Mouse (Mus musculus) stomach, embryonic 16.5 days (tissue): ENCODE results near the gene Slc6a16. TPM values are rescaled to one million over a fixed set of nuclear protein-coding genes. Genes with fewer than 3 reads are reported as not detected.
"Not testable (repeated sequence)": the region's sequence is repeated elsewhere in the genome, so short reads cannot be mapped to it uniquely, and the experiment has no call there.

Experiments
- ATAC-seq: fragments of 200-750 bp; cut with Nextera tagmentation; 2 replicates; pipeline ENCODE4 v1.8.0; 2017; ENCODE audit warnings: moderate number of reproducible peaks, moderate TSS enrichment; ENCODE audit not compliant: insufficient read depth, low FRiP score
- H3K27ac ChIP-seq: fragments of 300-500 bp; sonication (generic); 2 replicates; pipeline ENCODE4 v1.5.1; 2014; ENCODE audit warnings: low read length
- H3K27me3 ChIP-seq: fragments of 300-500 bp; sonication (generic); 2 replicates; pipeline ENCODE4 v1.6.1; 2014; ENCODE audit warnings: low read length, control low read depth, mixed read lengths; ENCODE audit not compliant: control insufficient read depth, insufficient read depth
- H3K36me3 ChIP-seq: fragments of 300-500 bp; sonication (generic); 2 replicates; pipeline ENCODE4 v1.6.1; 2014; ENCODE audit warnings: low read length; ENCODE audit not compliant: control insufficient read depth, insufficient read depth
- H3K4me1 ChIP-seq: fragments of 300-500 bp; sonication (generic); 2 replicates; pipeline ENCODE4 v1.6.1; 2014; ENCODE audit warnings: low read length, control low read depth, mixed read lengths; ENCODE audit not compliant: control insufficient read depth, insufficient read depth
- H3K4me2 ChIP-seq: fragments of 300-500 bp; sonication (generic); 2 replicates; pipeline ENCODE4 v1.6.1; 2014; ENCODE audit warnings: low read depth, low read length, mixed read lengths
- H3K4me3 ChIP-seq: fragments of 300-500 bp; sonication (generic); replicated peaks from 2 replicates; pipeline ENCODE4 v1.5.1; 2014; ENCODE audit warnings: mild to moderate bottlenecking, low read length
- H3K9ac ChIP-seq: fragments of 300-500 bp; sonication (generic); 2 replicates; pipeline ENCODE4 v1.6.1; 2014; ENCODE audit warnings: low read length
- H3K9me3 ChIP-seq: fragments of 300-500 bp; sonication (generic); replicated peaks from 2 replicates; pipeline ENCODE4 v1.6.1; 2016; ENCODE audit warnings: low read length, control low read depth; ENCODE audit not compliant: control insufficient read depth
- WGBS: fragments of 180-500 bp; shearing (Covaris S2); extraction: QIAGEN DNeasy Blood & Tissue Kit; methylation state at CpG from one replicate; pipeline ENCODE4 v1.1.7; 2014; 5-methylcytosine and 5-hydroxymethylcytosine counted together
- polyA plus RNA-seq: library from polyadenylated mRNA; unstranded; fragments of >200 nt; fragmentation: Nextera tagmentation; extraction: Ambion mirVana; gene quantifications from 2 replicates; pipeline ENCODE4 v1.2.1, GENCODE M21; 2015

Slc6a16 gene
- polyA plus RNA-seq, 1 experiment from 2014 or later, result not detected

DNA sequence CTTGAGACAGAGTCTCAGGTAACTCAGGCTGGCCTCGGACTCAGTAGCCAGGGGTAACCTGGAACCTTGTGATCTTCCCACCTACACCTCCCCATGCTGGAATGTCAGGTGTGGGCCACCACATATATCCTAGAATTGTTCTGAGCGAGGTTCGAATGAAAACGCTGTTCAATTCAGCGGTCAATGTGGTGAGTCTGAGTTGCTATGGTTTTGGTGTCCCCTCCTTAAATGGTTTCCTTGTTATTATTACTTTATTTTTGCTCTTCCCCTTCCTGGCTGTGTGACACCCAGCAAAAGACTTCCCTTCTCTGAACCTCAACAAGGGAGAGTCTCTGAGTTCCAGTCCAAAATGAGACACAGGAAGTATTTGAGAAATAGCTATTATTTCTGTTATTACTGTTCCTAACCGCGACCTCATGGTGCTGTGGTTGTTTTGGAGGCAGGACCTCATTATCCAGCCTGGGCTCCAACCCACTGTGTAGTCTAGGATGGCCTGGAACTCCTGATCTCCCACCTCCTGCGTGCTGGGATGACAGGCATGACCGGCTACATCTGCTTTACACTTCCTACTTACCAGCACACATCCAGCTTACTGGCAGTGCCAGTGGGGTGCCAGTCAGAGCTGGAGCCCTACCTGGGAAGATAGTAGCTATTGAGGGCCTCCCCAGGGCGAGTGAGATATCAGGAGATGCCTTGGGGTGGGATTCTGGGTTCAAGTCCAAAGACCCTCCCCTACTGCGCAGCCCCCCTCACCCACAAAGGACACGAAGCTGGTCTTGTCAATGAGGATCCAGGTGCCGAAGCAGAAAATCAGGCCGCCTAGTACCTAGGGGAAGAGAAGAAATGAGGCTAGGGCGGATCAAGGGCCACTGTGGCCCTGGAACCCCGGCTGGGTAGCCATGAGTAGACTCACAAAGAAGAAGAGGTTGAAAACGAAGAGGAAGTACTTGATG is 2.9 kb upstream of the Slc6a16 start:
- H3K4me2 ChIP-seq, result no peak overlapping the region
- ATAC-seq, result no peak
- no peak overlapping the region for H3K9ac ChIP-seq
- no peaks in the 10 kb centered on the region for H3K36me3 ChIP-seq
- peaks cover 13% of the 10 kb centered on the region for H3K27me3 ChIP-seq
- H3K4me1 ChIP-seq, result peaks cover 28% of the 10 kb centered on the region
- H3K9me3 ChIP-seq, result no peaks in the 10 kb centered on the region
- H3K4me3 ChIP-seq, result no peak overlapping the region
- peak overlapping the region; percentile 26; the same call in 1 of the 2 replicates for H3K27ac ChIP-seq
- WGBS, result 71% methylated on average over 17 of the region's 17 CpGs

DNA sequence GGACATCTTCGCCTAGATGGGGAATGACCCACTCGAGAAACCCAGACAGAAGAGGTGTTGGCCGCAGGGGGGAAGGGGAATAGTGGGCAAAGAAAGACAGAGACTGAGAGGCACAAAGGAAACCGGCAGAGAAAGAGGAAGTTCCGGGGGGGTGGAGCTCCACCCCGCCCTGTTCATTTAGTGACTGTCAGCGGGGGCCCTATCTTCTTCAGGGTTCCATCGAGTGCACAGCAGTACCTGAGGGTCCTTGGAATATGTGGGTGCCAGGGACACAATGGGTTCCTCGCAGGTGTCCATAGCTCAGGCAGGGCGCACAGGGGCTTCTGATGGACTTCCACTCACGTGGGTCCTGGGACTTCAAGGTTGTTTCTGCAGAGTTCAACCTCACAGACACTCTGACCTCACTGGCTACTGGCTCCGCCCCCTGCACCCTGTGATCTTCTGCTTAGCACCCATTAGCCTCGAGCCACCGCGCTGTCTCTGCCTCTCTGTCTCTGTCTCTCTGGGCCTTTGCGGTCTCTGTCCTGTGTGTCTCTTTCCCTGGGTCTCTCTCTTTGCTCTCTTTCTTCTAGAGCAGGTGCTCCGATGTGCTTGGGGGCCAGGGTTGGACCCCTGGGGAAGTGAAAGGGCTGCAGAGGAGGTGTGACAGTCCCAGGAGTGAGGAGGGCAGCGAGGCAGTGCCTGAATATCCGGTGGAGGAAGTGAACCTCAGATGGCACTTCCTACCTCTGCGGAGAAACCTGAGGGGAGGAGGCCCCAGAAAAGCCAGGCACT is 2.0 kb upstream of the Slc6a16 start, which contains the start of gene Cd37:
Gene Cd37 (minus strand): TSS at position 393 of the 774 bp plus-strand sequence.
- peak within 1 kb of the TSS; percentile 26; the same call in 1 of the 2 replicates for H3K27ac ChIP-seq
- peaks cover 13% of the 10 kb centered on the region for H3K27me3 ChIP-seq
- H3K4me1 ChIP-seq, result peaks cover 22% of the 10 kb centered on the region
- H3K9ac ChIP-seq, result no peak within 1 kb of the TSS
- no peaks in the 10 kb centered on the region for H3K9me3 ChIP-seq
- WGBS, result 41% methylated on average over 20 of the region's 20 CpGs
- H3K4me2 ChIP-seq, result no peak within 1 kb of the TSS
- no peak within 1 kb of the TSS for H3K4me3 ChIP-seq
- no peak for ATAC-seq
- no peaks in the 10 kb centered on the region for H3K36me3 ChIP-seq

DNA sequence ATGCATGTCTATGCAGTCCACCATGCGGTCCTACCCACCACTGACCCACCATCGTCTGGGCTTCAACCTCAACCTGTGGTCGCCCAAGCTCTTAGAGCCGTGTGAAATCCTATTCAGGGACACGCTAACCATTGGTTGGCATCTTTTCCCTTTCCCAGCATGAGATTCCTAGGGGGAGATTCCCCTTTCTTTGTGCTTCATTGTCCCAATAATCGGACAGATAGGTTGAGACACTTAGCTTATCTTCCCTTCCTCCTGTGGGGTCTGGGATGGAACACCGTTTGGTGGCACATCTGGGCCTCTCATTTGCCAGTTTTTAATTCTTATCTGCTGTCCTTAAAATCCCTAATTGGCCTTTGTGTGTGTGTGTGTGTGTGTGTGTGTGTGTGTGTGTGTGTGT is 776 bp upstream of the Slc6a16 start:
- Histone ChIP-seq H3K4me1 (peaks cover 13% of the 10 kb centered on the region), H3K9ac (no peak overlapping the region), H3K9me3 (no peaks in the 10 kb centered on the region), H3K36me3 (no peaks in the 10 kb centered on the region), H3K27me3 (peaks cover 13% of the 10 kb centered on the region), H3K4me3 (no peak overlapping the region), H3K27ac (no peak overlapping the region), H3K4me2 (no peak overlapping the region)
- no peak for ATAC-seq
- 89% methylated on average over 7 of the region's 7 CpGs for WGBS

GRCm38 (mm10) chr7:45241389-45241749 is 484 bp downstream of the Slc6a16 start:
- H3K4me1 ChIP-seq, result peaks cover 5% of the 10 kb centered on the region; the same call in 1 of the 2 replicates
- no peaks in the 10 kb centered on the region for H3K9me3 ChIP-seq
- no peak overlapping the region for H3K27ac ChIP-seq
- no peak for ATAC-seq
- WGBS, result 87% methylated on average over 6 of the region's 6 CpGs
- H3K27me3 ChIP-seq, result peaks cover 13% of the 10 kb centered on the region
- no peaks in the 10 kb centered on the region for H3K36me3 ChIP-seq
- no peak overlapping the region for H3K4me2 ChIP-seq
- no peak overlapping the region for H3K4me3 ChIP-seq
- peak overlapping the region; percentile 63 for H3K9ac ChIP-seq

DNA sequence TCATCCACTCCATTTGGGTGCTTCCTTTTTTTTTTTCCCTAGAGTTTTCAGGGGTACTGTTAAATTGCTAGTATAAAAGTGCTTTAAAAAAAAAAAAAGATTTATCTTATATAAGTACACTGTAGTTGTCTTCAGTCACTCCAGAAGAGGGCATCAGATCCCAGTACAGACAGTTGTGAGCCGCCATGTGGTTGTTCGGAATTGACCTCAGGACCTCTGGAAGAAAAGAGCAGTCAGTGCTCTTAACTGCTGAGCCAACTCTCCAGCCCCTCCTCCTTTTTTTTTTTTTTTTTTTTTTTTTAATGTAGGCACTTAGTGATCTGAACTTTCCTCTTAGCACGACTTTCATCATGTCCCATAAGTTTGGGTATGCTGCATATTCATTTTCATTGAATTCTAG is 6.8 kb downstream of the Slc6a16 start:
- H3K9ac ChIP-seq, result no peak overlapping the region
- H3K27me3 ChIP-seq, result no peaks in the 10 kb centered on the region
- no peaks in the 10 kb centered on the region for H3K4me1 ChIP-seq
- no peak overlapping the region for H3K4me2 ChIP-seq
- H3K9me3 ChIP-seq, result no peaks in the 10 kb centered on the region
- WGBS, result 36% methylated on average over 3 of the region's 3 CpGs
- ATAC-seq, result no peak
- H3K4me3 ChIP-seq, result no peak overlapping the region
- no peaks in the 10 kb centered on the region for H3K36me3 ChIP-seq
- no peak overlapping the region for H3K27ac ChIP-seq

DNA sequence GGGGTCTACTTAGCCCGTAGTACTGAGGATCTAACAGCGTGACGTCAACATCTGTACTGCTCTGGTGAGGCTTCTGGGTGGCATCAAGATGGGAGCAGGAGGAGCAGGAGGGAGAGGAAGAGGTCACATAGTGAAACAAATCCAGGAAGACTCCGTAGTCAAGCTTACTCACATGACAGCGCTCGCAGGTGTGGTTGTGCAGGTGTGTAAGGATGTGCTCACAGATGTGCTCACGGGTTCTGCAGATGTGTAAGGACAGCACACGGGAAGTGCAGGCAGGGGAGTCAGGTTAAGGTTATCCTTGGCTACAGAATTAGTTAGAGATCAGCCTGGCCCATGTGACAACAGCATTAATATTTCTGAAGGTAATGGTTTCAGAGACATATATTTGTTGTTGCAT is 12.9 kb downstream of the Slc6a16 start:
- H3K4me2 ChIP-seq, result no peak overlapping the region
- no peak overlapping the region for H3K4me3 ChIP-seq
- no peaks in the 10 kb centered on the region for H3K36me3 ChIP-seq
- 74% methylated on average over 8 of the region's 8 CpGs for WGBS
- no peak for ATAC-seq
- H3K9ac ChIP-seq, result no peak overlapping the region
- no peaks in the 10 kb centered on the region for H3K9me3 ChIP-seq
- no peaks in the 10 kb centered on the region for H3K4me1 ChIP-seq
- no peak overlapping the region for H3K27ac ChIP-seq
- H3K27me3 ChIP-seq, result no peaks in the 10 kb centered on the region

DNA sequence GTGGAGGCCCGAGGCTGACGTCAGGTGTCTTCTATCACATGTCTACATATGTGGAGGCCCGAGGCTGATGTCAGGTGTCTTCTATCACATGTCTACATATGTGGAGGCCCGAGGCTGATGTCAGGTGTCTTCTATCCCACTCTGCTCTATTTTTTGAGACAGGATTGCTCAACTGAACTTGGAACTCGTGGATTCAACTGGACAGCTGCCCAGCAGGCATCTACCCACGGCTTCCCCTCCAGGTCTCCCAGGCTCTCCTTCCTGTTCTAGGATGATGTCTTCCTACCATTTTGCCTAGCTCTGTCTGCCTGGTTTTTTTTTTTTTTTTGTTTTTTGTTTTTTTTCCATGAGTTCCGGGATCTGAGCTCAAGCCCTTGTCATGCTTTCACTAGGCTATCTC is 14.9 kb downstream of the Slc6a16 start:
- not testable (repeated sequence) for H3K9ac ChIP-seq, H3K36me3 ChIP-seq, H3K4me3 ChIP-seq, H3K4me1 ChIP-seq, ATAC-seq, H3K4me2 ChIP-seq, H3K27me3 ChIP-seq, H3K9me3 ChIP-seq, H3K27ac ChIP-seq
- WGBS, result 61% methylated on average over 5 of the region's 7 CpGs

- Histone ChIP-seq H3K27me3 (no peaks in the 10 kb centered on the region), H3K4me2 (no peak overlapping the region), H3K9me3 (no peaks in the 10 kb centered on the region), H3K27ac (no peak overlapping the region), H3K9ac (no peak overlapping the region), H3K36me3 (no peaks in the 10 kb centered on the region), H3K4me3 (no peak overlapping the region), H3K4me1 (no peaks in the 10 kb centered on the region)
- ATAC-seq, result no peak
- WGBS, result 49% methylated on average over 11 of the region's 11 CpGs
Observed at GRCm38 (mm10) chr7:45257063-45257840, 16.4 kb downstream of the Slc6a16 start.
